8 mouse cellular contexts compared by ENCODE assay signal in the genomic region with DNA sequence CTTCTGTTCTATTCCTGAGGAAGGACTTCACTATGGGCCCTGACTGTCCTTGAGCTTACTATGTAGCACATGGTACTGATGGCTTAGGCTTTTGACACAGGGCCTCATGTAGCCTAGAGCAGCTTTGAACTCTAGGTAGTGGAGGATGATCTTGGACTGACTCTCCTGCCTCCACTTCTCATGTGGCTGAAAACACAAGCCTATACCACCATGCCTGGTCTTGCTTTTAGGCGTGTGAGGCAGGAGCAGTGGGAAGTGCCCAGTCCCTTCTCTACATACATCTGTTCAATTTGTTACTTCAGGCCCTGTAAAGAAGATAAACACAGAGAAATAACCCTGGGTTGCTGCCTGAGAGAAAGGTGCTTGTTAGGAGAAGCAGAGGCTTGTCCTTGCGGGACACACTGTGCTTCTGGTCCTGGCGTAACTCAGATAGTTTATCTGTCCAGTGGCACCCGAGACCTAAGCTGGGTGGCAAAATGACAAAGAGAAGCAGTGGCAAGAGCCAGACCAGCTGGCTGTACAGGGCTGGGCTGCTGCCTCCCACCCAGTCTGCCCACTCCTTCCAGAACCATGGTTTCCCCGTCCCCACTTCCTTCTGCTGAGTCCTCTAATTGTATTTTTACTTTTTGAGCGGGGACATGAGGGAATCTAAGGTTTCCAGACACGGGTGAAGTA. TPM values are rescaled to one million over a fixed set of nuclear protein-coding genes. Genes with fewer than 3 reads are reported as not detected.
DNase-seq lines count a peak whose midpoint lies in the region; ATAC-seq lines count a peak whose summit lies in the region.

No protein-coding gene starts in this region.

- no peak overlapping the region for H3K4me2 ChIP-seq in intestine, embryonic 16.5 days (ENCODE audit: low read depth, low read length)
- H3K4me2 ChIP-seq in neural tube, embryonic 15.5 days: no peak overlapping the region

- no peaks in the 10 kb centered on the region for H3K27me3 ChIP-seq in intestine, embryonic 16.5 days (replicated peaks; ENCODE audit: control insufficient read depth, insufficient read depth, low read length)
- H3K27me3 ChIP-seq in neural tube, embryonic 15.5 days (replicated peaks): no peaks in the 10 kb centered on the region

- no peak overlapping the region for H3K4me3 ChIP-seq in intestine, embryonic 16.5 days (ENCODE audit: low read length)
- no peak overlapping the region for H3K4me3 ChIP-seq in neural tube, embryonic 15.5 days (replicated peaks)

- intact Hi-C loops in left cerebral cortex, postnatal 14 days (cut with DNase I): loop anchor here (5.0 kb wide), 1 partner anchor 58 kb away; no protein-coding TSS in a partner anchor
- intact Hi-C loops in left cerebral cortex, postnatal 36 days (cut with DNase I): no loop called here

- peaks cover 6% of the 10 kb centered on the region; the same call in 1 of the 2 replicates for H3K4me1 ChIP-seq in intestine, embryonic 16.5 days (ENCODE audit: control insufficient read depth, insufficient read depth, low read length)
- H3K4me1 ChIP-seq in neural tube, embryonic 15.5 days: 0 out of 2 replicates have a peak, but pooled peaks cover 2% of the 10 kb centered on the region

- WGBS in intestine, embryonic 16.5 days: 50% methylated on average over 7 of the region's 7 CpGs
- 80% methylated on average over 7 of the region's 7 CpGs for WGBS in neural tube, embryonic 15.5 days

- no peak overlapping the region for H3K9ac ChIP-seq in intestine, embryonic 16.5 days (ENCODE audit: low read depth, low read length)
- H3K9ac ChIP-seq in neural tube, embryonic 15.5 days (replicated peaks): no peak overlapping the region

- H3K27ac ChIP-seq in intestine, embryonic 16.5 days (ENCODE audit: low read length): no peak overlapping the region; the same call in 1 of the 2 replicates
- H3K27ac ChIP-seq in neural tube, embryonic 15.5 days (replicated peaks): peak overlapping the region; percentile 56

- no peaks in the 10 kb centered on the region for H3K36me3 ChIP-seq in intestine, embryonic 16.5 days (ENCODE audit: control insufficient read depth, insufficient read depth, low read length)
- no peaks in the 10 kb centered on the region for H3K36me3 ChIP-seq in neural tube, embryonic 15.5 days

- peak; percentile 21; the same call in 1 of the 2 replicates for ATAC-seq in intestine, embryonic 16.5 days
- ATAC-seq in neural tube, embryonic 15.5 days (ENCODE audit: low FRiP score): peak; percentile 50; the same call in 1 of the 2 replicates

- H3K9me3 ChIP-seq in intestine, embryonic 16.5 days (ENCODE audit: control insufficient read depth, low read length): no peaks in the 10 kb centered on the region
- no peaks in the 10 kb centered on the region for H3K9me3 ChIP-seq in neural tube, embryonic 15.5 days (replicated peaks)

- DNase-seq in left cerebral cortex, postnatal 14 days (ENCODE audit: low spot score in 2 of 2): peak; percentile 18 to 57
- no peak for DNase-seq in left cerebral cortex, postnatal 36 days (ENCODE audit: low spot score in 2 of 2)
- peak; percentile 96 for DNase-seq in fat pad, adult 2 months (ENCODE audit: extremely low read depth, low read depth, low spot score)
- DNase-seq in embryo, embryonic 10.5 days (ENCODE audit: low spot score): no peak
- no peak for DNase-seq in urinary bladder, postnatal 25 days (ENCODE audit: low spot score)
- DNase-seq in adrenal gland, postnatal 4 days (ENCODE audit: low spot score in 2 of 2): no peak

RNA-seq across cellular contexts. Expression of a gene that starts 14.9 kb away (rescaled TPM):
- 100 to 1,000 TPM; 170 to 173 TPM for total RNA-seq in left cerebral cortex, postnatal 14 days (2021)
- 100 to 1,000 TPM; 164 to 176 TPM for total RNA-seq in left cerebral cortex, postnatal 36 days (2021)
- 268 and 293 TPM in 2 replicates for polyA plus RNA-seq in intestine, embryonic 16.5 days (2015; fragmentation: Nextera tagmentation; extraction: Ambion mirVana)
- 341 and 365 TPM in 2 replicates for polyA plus RNA-seq in neural tube, embryonic 15.5 days (2015; fragmentation: Nextera tagmentation; extraction: Ambion mirVana)
- total RNA-seq in adrenal gland, postnatal 4 days (2021): 100 to 1,000 TPM; 237 to 266 TPM

RNA-seq across cellular contexts. Expression of a gene that starts 40.1 kb away (rescaled TPM):
- total RNA-seq in left cerebral cortex, postnatal 14 days (2021): 10 to 100 TPM; 22.3 to 23.1 TPM
- total RNA-seq in left cerebral cortex, postnatal 36 days (2021): 10 to 100 TPM; 21.7 to 27.0 TPM
- polyA plus RNA-seq in intestine, embryonic 16.5 days (2015; fragmentation: Nextera tagmentation; extraction: Ambion mirVana): 20.3 and 23.7 TPM in 2 replicates
- 19.0 and 23.2 TPM in 2 replicates for polyA plus RNA-seq in neural tube, embryonic 15.5 days (2015; fragmentation: Nextera tagmentation; extraction: Ambion mirVana)
- total RNA-seq in adrenal gland, postnatal 4 days (2021): 10 to 100 TPM; 45.5 to 48.9 TPM

Comparison
In these comparisons a context has a peak if more than half of its experiments do, and no peak if none do; other contexts are left out.
1. DNase-seq: peak in left cerebral cortex, postnatal 14 days (2 of 2) and fat pad, adult 2 months (single experiment); none in left cerebral cortex, postnatal 36 days (0 of 2), embryo, embryonic 10.5 days (single experiment), urinary bladder, postnatal 25 days (single experiment) and adrenal gland, postnatal 4 days (0 of 2).